Mouse (Mus musculus) olfactory bulb, adult 2 months (tissue): ENCODE results near the gene Eya4.

Experiments
- CTCF ChIP-seq: fragments of 200-500 bp; IDR thresholded peaks from 2 replicates; pipeline ENCODE4 v1.5.1; 2012; ENCODE audit warnings: low read depth, mild to moderate bottlenecking, low read length, moderate library complexity; ENCODE audit not compliant: insufficient read depth
- POLR2A ChIP-seq: fragments of 200-500 bp; IDR thresholded peaks from 2 replicates; pipeline ENCODE4 v1.6.1; 2012; ENCODE audit warnings: mild to moderate bottlenecking, low read depth, low read length, moderate library complexity; ENCODE audit not compliant: insufficient read depth

DNA sequence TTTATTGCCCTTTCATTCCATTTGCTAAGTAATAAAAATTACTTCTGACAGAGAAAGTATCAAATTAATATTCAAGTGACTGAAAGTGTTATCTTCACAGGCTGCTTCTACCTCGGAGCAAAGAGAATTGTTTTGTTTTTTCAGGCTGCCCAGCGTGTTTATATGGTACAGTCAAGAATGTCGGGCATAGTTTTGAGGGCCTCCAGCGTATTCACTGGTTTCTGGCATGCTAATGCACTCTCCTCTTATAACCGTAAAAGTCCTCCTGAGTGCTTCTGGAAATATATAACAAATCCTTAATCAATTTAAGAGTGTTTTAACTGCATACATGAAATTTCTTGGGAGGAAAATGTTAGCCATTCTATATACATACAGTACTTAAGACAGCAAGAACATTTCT, 17.8 kb downstream of the Eya4 start:
- no peak for TF ChIP-seq CTCF
- TF ChIP-seq POLR2A: no peak
